Mouse (Mus musculus) right cerebral cortex, postnatal 25 days (tissue): ENCODE measurements at regions not wholly inside any gene's neighbourhood (a gene's known extent, or its start where the extent isn't known, plus 50 kb on each side); places are given as distances from the start of the nearest gene placed in this dataset.

Source experiments
- DNase-seq: peaks from one replicate; pipeline ENCODE4 v3.0.0; 2022

DNA sequence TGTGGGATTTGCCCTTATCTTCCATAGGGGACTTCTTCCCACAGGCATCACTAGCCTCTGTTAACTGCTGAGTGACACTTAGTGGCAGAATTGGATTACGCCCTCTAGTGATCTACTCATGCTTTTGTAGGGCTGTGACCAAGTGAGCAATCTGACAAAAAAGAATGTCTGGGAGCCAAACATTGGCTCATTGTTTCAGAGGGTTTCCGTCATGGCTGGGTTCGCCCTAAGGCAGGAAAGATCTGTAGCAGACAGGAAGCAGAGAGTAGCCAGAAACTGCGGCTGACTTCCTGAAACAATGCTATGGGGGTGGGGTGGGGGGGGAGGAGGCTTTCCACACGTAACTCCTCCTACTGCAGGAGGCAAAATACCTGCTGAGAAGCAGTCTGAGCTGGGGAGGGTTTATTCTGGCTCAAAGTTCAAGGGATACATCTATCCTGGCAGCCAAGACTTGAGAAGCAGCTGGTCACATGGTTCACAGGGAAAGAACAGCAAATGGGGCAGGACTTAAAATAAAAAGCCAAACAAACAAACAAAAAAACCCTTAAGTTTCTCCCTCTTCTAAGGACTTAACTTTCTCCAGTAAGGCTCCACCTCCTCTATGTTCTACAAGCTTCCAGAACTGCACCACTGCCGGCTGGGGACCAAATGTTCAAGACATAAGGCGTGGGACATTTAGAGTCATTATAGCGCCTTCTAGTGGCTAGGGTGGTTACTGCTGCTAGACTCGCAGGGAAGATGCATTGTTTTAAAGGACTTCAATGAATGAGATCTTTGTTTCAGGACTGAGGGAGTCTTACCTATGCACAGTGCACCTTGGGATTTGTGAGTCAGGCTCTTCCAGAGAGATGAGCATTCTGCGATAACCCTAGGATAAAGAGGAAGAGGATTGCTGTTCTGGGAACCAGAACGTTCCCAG is 281.8 kb upstream of the Eef2kmt start:
- no peak for DNase-seq

DNA sequence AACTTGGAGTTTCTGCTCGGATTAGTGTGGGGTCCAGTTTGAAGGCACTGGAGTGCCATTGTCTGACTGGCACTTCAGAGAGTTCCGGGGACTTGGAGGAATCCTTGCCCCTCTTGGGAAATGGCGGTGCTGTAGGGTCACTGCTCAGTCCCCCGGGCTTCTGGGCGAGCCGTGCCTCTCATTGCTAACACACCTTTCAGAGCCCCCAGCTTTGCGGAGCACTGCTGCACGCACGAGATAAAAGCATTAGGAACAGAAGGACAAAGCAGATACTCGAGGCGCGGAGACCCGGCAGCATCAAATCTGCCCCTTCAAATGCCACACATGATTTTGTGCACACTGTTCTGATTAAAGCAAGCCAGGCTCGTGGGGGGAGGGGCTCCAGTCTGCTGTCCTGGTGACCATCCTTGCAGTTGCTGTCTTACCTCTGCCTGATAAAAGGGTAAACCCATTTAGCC is 280.8 kb upstream of the Eef2kmt start:
- DNase-seq: no peak

DNA sequence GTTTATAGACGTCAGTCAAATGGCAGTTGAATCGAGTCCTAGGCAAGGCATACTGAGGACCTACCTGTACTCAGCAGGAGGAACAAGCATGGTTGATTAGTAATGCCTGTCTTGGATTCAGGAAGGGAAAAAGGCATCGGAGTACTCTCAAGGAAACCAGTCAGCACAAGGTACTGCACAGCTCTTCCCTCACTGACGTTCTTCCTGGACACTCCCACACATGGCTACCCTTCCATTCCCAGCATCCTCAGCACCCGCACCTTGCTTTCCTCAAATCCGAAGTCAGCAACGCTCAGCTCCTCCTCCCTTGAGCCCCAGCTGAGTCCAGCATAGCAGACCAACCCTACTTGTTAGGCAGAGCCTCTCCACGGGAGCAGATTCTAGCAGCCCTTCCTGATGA is 279.6 kb upstream of the Eef2kmt start:
- DNase-seq: no peak

DNA sequence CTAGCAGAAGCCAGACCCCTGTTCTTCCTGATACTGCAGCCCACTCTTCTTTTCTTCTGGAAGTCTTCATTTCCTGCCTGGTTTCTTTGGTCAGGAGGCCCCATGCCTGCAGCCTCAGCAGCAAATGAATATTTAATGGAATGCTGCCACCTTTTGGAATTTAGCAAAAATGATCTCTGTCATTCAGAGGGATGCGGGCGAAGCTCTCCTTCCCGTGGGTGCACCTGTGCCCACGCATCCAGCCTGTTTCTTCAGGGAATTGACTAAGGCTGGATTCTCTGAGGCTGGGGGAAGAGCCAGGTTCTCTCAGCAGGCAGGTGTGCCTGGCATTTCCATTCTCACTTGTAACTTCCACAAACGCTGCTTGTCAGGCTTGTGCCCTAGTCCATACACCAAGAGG is 279.1 kb upstream of the Eef2kmt start:
- DNase-seq: peak; percentile 69

DNA sequence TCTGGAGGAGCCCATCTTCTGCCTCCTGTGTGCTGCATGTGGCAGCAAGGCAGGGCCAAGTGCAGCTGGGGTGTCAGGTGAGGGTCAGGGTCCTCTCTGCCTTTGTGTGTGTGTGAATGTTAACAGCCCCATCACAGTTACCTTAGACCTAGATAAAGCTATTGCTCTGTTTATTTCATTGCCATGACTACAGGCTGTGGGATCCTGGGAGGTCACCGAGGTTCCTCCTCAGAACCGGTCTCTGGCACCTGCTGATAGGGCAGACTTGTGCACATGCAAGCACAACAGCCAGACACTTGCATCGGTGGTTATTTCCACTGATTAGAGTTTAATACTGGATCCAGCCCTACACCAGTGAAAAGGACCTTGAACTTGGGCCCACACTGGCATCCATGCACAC is 278.6 kb upstream of the Eef2kmt start:
- no peak for DNase-seq

DNA sequence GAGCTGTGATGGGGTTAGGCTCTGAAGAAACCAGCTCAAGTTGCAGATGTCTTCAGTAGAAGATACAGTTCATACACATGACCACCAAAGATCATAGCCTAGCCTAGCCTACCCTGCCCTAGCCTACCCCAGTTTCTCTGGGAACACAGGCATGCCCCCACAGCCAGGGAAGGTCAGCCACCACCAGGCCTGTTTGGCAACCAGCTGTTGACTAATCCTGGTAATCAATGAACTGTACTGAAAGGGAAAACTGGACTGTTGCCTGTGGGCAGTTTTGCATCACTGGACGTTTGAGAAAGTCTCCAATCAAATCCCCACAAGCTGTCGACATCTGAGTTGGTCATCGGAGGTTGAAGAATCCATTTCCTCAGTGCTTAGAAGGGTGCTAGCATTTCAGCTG is 276.5 kb upstream of the Eef2kmt start:
- no peak for DNase-seq

DNA sequence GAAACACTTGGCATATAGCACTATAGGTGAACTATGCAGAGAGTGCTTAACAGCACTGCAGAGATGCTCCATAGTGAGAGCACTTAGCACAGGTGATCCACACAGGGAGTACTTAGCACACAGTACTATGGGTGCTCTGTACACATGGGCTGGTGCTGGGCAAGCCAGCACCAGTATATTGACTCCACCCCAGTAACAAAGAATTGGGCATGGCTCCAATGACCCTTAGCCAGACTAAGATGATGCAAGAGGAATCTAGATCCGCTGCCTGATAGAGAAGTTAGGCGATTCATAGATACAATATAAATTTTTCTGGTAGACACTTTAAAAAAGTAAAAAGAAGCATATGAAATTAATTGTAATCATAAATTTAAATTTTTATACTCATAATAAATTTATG is 274.0 kb upstream of the Eef2kmt start:
- no peak for DNase-seq

DNA sequence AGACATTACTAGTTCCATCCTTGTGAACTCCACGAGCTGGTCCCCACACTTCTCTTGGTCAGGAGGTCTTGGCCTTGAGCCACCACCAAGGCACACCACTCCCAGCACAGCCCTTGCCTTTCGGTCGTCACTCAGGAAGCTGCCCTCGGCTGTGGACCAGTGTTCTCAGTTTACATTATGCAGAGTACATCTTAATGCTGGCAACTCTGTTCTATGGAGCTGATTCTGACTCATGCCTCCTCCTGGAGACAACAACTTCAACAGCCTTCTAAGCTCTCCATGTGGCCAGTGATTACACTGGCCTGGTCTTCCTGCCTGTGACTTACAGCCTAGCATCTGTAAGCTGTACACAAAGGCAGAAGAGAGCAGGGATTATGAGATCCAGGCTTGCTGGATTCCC is 272.2 kb upstream of the Eef2kmt start:
- no peak for DNase-seq

DNA sequence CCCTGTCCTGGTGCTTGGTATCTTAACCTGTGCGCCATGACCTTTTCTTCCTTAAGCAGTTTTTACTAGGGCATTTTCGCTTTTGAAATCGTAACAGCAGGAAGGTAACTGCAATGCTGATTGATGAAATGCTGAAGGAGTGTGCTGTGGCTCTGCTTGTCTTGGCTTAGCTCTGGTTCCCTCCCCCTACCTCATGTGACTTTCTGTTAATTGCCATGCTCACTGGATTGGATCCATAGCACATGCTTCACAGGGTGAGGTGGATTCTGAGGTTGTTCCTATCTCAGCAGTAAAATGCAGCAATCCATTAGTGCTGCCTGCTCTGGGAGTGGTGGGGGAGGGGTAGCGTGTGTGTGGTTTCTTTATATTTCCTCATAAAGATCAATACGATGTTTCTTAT is 268.6 kb upstream of the Eef2kmt start:
- no peak for DNase-seq

DNA sequence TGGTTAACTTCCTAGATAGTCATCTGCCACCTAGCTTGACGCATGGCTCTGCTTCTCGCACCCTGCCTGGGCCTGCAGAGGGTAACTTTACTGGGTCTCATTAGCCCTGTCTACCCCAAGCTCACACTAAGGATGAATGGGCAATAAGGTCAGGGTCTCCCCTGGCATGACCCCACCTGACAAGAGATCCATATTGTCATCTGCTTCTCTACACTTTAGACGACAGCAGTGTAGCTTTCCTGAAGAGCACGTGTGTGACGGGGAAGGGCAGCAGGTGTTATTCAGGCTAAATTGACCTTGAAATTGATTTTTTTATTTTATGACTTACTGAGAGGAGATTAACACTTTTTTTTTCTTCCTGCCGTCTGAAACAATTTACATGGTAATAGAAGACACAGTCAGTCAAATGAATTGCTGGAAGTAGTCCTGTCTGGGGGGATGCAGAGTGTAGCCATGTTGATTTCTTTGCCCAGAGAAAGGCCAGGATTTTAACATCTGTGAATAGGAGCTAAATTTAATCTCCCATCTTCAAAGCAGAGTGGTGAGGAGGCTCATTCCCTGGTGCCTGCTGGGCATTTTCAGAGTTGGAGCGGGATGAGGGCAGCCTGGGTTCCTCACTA is 267.7 kb upstream of the Eef2kmt start:
- DNase-seq: no peak

DNA sequence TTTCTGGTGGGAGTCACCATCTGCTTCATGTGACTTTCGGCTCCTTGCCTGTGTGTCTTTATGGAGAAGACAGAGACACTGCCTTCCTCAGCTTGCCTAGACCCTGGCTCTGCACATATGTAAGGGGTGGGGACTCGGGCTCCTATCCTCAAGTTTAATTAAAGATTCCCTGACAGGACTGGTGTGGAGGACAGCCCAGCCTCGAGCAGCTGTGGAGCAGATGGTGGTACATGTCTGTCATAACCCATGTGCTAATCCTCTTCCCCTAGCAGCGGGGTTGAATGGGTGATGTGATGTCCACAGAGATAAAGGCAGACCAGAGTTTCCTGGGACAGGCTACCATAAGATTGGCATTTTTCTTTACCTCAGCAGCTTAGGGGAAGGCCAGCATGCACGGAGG is 262.0 kb upstream of the Eef2kmt start:
- DNase-seq: no peak

DNA sequence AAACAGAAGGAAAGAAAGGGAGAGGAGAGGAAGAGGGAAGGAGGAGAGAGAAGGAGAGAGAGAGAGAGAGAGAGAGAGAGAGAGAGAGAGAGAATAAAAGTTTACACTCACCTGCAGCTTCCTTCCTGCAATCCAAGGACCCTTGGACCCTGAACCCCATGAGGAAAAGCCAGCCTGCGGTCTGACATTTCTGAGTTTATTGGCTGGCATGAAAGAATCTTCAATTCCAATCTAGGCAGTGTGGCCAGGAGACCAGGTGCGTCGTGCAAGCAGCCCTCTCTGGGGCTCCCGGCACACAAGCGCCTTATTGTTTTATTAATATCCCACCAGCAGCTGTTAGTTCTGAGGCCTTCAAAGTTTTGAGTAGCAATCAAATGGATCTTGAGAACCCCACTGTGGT is 260.1 kb upstream of the Eef2kmt start:
- DNase-seq: no peak

DNA sequence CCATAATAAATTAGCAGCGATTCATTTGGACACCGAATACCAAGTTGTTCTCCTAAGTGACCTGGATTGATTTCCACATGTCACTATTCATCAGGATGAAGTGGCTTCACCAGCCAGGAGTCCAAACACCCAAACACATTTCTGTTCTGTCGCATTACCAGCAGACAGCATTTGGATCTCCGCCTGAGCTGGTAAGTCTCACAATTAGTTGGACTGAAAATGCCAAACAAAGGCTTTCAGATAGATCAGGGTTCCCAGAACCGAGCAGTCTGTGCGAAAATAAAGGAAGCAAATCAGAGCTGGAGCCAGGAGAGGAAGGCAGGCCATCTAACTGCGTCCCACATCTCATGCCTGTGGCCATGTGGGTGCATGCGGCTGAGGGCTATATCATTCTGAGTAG is 251.5 kb upstream of the Eef2kmt start:
- DNase-seq: no peak

DNA sequence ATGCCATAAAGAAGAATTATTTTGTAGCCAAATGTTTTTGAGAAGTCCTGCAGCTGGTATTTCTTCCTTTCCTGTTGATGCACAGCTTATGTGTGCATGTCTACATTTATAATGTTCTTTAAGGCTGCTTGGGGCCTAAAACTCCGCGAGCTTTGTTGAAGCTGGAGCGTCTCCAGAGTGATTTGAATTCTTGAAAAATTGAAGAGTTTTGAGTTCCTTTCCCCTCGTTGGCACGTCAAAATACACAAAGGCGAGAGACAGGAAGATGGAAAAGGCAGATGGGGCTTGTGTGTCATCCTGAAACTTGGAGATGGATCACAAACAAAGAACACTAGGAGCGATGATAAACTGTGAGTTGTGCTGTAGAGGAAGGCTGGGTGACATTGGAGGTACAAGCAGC is 246.2 kb upstream of the Eef2kmt start:
- no peak for DNase-seq

DNA sequence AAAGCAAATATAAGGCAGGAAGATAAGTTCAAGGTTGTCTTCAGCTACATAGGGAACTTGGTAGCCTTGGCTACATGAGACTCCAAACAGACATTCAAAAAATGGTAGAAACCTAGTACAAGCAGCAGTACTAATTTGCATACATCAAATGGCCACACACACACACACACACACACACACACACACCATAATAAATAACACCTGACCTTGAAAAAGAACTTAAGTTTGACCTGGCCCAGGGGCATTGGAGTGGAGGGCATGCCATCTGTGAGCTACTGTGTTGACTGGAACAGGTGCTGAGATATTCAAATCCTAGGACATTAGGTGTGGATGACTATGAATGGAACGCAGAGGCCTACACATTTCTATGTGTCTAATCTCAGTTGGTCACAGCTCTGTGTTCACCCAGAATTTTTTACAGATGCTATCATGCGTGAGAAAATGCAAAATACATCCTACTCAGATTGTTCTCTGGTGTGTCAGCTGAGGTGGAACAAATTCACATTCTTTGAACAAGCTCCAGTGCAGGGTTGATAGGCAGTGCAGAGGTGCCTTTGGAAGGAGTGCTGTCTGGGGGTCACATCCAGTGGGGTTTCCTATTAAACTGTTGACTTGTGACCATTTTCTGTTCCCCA is 240.4 kb upstream of the Eef2kmt start:
- DNase-seq: no peak

DNA sequence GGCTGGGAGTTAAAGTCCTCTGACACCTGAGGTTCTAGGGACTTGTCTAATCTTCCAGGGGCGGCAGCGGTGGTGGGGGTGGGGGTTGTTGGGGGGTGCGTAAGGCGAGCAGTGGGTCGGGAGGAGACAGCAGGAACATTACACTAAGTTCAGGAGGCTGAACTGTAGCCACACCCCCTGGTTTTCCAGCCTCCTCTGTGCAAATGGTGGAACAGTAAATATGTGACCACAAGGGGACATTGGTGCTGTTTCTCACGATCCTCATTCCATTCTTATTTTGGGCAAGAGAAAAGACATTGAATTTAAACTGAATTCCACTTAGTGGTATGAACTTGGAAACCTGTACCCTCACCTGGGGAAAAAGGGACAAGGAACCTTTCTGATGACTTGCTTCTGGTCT is 237.6 kb upstream of the Eef2kmt start:
- no peak for DNase-seq

DNA sequence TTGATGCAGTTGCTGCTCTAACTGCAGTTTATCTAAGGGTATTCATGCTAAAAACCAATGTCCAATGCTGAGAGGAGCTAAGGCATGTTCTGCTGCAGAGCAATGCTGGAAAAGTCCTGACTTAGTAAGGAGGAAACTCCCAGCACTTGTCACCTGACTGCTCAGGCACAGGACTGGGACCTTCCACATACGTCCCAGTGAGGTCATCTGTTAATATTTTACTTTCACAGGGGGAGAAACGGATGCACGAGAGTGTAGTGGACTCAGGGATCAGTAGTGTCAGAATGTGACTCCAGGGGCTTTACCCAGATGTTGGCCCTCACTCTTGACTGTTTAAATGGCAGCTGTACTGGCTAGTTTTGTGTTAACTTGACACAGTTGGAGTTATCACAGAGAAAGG is 231.5 kb upstream of the Eef2kmt start:
- DNase-seq: no peak

DNA sequence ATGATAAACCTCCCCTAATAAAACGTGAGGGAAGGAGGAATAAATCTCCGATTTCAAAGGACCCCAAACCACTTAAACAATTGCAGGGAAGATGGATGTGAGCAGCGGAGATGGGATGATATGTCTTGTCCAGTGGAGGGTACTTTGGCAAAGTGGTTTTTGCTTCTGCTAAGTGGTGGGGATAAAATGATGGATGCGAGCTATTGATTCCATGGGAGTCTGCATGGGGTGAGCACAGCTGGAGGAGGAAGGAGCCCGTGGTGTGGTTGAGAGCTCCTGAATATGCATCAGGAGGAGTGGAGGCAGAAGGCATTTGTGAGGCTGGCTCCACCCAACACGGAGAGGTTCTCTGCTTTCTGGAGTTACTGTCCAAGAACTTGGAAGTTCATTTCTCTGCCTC is 227.6 kb upstream of the Eef2kmt start:
- no peak for DNase-seq

DNA sequence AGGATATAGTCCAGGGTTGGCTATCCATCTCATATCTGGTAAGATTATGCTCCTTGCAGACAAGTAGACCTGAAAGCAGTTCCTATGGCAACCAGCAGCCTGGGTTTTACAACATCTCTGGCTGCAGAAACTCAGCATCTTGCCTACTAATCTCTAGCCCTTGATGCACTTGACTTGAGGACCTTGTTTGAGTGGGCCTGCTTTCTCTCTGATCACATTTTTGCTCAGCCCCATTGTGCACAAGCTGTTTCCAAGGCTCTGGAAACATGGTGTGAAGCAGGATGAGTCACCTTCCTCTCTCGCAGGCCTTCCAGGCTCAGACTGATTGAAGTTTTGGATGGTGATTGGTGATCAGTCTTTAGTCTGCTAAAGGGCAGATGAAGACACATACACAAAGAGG is 224.4 kb upstream of the Eef2kmt start:
- DNase-seq: peak; percentile 34

DNA sequence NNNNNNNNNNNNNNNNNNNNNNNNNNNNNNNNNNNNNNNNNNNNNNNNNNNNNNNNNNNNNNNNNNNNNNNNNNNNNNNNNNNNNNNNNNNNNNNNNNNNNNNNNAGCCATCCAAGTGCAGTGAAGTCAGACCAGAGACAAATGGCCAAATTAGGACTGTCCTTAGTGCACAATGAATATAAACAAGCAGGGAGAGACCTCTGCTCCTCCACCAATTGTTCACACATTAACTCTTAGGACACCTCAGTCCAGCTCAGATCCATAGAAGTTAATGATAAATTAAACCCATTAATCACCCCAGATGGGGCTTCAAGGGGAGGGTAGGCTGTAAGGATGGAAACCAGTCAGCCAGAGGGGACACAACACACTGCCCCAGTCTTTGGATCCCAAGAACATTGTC is 223.2 kb upstream of the Eef2kmt start:
- no peak for DNase-seq

DNA sequence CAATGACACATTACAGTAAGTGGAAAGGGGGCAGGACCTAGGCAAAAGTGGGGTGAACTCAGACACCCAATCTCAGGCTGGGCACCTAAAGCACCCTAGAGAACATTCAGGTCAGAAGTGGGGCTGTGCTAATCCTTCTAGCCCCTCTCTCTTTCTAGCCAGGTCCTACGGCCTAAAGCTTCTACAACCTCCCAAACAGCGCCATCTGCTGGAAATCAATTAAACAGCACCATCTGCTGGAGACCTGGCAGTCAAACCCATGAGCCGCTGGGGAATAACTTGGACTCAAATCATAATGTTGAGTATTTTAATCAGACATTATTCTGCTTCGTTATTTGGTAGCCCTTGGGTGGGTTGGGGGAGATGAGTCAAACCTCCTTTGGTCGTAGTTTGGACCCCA is 215.5 kb upstream of the Eef2kmt start:
- DNase-seq: no peak

DNA sequence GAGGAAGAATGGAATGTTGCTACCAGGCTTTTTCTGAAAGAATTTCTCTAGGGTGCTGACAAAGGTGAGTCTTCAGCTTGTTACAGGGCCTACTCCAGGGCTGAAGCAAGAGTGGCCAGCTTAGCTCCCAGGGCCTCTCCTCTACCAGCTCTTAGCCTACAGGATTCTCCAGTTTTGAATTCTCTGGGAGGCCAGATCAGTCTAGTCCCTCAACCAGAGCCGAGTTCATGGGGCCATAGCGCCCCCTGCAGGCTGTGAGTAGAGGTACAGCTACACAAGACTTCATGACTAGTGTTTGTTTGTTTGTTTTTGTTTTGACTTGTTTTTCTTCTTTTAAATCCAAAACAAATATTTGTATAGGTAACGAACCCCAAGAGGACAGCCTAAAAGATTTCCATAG is 211.8 kb upstream of the Eef2kmt start:
- peak; percentile 21 for DNase-seq

DNA sequence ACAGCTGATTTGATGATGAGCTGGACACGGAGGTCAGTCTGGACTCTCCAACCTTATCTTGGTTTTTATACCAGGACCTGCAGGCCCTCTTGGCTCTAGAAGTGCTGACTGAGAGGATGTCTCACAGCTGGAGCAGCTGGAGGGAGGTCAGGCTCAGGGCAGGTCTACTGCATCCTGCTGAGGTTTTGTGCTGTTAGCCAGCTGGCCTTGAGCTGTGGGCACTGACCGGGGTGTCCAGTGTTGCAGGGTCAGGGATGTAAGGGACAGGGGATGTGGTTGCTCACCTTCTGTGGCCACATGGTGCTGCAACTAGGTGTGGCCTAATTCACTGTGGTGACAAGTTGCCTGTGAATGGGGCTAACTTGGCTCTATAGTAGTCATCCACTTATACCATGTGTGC is 211.0 kb upstream of the Eef2kmt start:
- DNase-seq: no peak

DNA sequence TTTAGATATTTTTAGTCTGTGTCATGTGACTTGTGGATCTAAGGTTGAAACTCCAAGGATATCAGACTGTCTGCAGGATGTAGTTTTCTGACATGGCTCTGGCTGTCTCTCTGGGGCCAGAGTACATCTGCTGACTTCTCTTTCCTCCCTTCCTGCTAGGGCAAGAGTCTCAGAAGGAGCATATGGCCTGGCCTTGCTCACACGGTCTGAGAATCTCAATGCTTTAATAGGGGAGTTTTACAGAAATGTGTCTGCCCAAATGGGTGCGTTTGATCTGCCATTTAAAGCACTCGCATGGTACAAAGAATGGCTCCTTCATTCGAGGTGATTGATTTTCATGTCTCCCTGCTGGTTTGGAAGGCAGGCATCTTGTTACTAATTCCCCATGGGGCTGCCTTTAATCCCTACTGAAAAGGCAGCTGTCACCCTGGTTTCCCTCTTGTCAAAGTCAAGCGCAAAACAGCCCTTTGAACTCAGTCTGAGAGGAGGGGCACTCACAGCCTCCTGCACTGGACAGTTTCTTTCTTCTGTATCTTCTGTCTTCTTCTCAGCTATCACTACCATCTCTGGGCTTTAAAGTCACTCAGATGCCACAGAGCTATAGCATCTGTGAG is 199.7 kb upstream of the Eef2kmt start:
- DNase-seq: no peak
